Comparison of ENCODE assay signal across 8 mouse cellular contexts in the genomic region with DNA sequence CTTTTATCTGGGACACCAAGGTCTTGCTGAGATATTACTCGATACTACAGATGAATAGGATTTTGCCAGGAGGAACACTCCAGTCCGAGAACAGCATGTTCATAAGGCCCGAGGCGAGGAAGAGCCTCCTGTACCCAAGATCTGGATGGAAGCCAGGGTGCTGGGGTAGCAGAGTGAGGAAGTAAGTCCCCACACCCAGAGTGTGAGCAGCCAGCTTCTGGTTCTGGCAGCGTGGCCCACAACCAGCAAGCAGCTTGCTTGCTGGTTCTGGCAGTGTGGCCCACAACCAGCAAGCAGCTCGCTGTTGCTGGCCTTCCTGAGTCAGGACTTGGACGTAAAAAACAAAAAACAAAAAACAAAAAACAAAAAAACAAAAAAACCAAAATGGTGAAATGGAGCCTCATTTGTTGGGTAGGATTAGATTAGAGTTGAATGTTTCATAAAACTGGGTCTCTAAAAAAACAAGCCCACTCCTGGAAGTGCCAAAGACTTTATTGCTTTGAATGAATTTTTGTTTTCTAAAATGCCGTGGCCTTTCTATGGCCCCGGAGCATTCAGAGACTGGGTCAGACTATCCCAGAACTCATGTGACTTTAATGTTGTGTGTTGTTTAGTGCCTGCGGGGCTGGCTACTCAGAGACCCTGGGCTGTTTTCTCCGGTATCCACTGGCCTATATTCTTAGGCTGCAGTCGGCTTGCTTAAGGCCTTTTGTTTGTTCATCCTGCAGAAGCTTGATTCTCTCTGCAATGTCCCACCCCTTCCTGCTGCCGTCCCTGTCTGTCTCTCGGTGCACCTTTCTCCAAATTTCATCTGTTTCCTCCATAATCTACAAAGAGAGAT. TPM values are rescaled to one million over a fixed set of nuclear protein-coding genes. Genes with fewer than 3 reads are reported as not detected.
A peak's percentile ranks its signal among the peaks of the same experiment; 100 is the strongest.
DNase-seq lines count a peak whose midpoint lies in the region; ATAC-seq and TF ChIP-seq lines count a peak whose summit lies in the region.

No protein-coding gene starts in this region.

- no peak for TF ChIP-seq POLR2A in lung, adult 2 months (IDR thresholded peaks at IDR 0.05; ENCODE audit: borderline replicate concordance, extremely low read depth, low read depth, low read length)

- peak overlapping the region; percentile 37 for H3K4me2 ChIP-seq in intestine, embryonic 14.5 days (ENCODE audit: low read length)
- H3K4me2 ChIP-seq in liver, embryonic 11.5 days: peak overlapping the region; percentile 72

- no peak overlapping the region for H3K4me3 ChIP-seq in lung, adult 2 months (replicated peaks; ENCODE audit: extremely low read depth, low read depth, low read length)
- H3K4me3 ChIP-seq in intestine, embryonic 14.5 days (ENCODE audit: low read depth, low read length): no peak overlapping the region
- peak overlapping the region; percentile 29 for H3K4me3 ChIP-seq in liver, embryonic 11.5 days (ENCODE audit: low read depth, low read length)

- H3K9me3 ChIP-seq in intestine, embryonic 14.5 days (ENCODE audit: control insufficient read depth, low read length): no peaks in the 10 kb centered on the region
- no peaks in the 10 kb centered on the region for H3K9me3 ChIP-seq in liver, embryonic 11.5 days (ENCODE audit: control insufficient read depth, low read length)

- H3K36me3 ChIP-seq in intestine, embryonic 14.5 days (ENCODE audit: control insufficient read depth, insufficient read depth, low read length): no peaks in the 10 kb centered on the region
- no peaks in the 10 kb centered on the region for H3K36me3 ChIP-seq in liver, embryonic 11.5 days (ENCODE audit: control insufficient read depth, insufficient read depth, low read length)

- DNase-seq in lung, adult 18-20 months: peak; percentile 81 to 87
- DNase-seq in lung, adult 2 months: no peak
- peak; percentile 79 for DNase-seq in gastrocnemius, postnatal 25 days
- no peak for DNase-seq in intestine, embryonic 14.5 days (ENCODE audit: low spot score)
- DNase-seq in liver, embryonic 11.5 days (ENCODE audit: low spot score): no peak
- DNase-seq in spleen, adult 12 weeks (ENCODE audit: low spot score): no peak

- H3K27me3 ChIP-seq in intestine, embryonic 14.5 days (replicated peaks; ENCODE audit: control insufficient read depth, insufficient read depth, low read length): no peaks in the 10 kb centered on the region
- H3K27me3 ChIP-seq in liver, embryonic 11.5 days (replicated peaks; ENCODE audit: control insufficient read depth, insufficient read depth, low read length): no peaks in the 10 kb centered on the region

- H3K27ac ChIP-seq in intestine, embryonic 14.5 days (ENCODE audit: low read depth): peak overlapping the region; percentile 43; the same call in 1 of the 2 replicates
- peak overlapping the region; percentile 85 for H3K27ac ChIP-seq in liver, embryonic 11.5 days (ENCODE audit: low read depth, low read length)

- TF ChIP-seq CTCF in lung, adult 2 months (IDR thresholded peaks at IDR 0.05; ENCODE audit: insufficient read depth, low read length): no peak

- H3K4me1 ChIP-seq in lung, adult 2 months (ENCODE audit: control insufficient read depth, insufficient read depth, low read length): peaks cover 41% of the 10 kb centered on the region
- H3K4me1 ChIP-seq in intestine, embryonic 14.5 days (replicated peaks; ENCODE audit: control insufficient read depth, insufficient read depth, low read length): peaks cover 33% of the 10 kb centered on the region
- peaks cover 60% of the 10 kb centered on the region for H3K4me1 ChIP-seq in liver, embryonic 11.5 days (replicated peaks; ENCODE audit: control insufficient read depth, insufficient read depth, low read length)

- peak; percentile 57 for ATAC-seq in common myeloid progenitor, adult 5-6 weeks (replicated peaks; ENCODE audit: low read depth, poor library complexity, severe bottlenecking)
- no peak for ATAC-seq in intestine, embryonic 14.5 days (replicated peaks; ENCODE audit: low FRiP score, low TSS enrichment, low read depth)
- 0 out of 2 replicates have a peak, but pooled peaks have one; percentile 16 for ATAC-seq in liver, embryonic 11.5 days (replicated peaks; ENCODE audit: low FRiP score)
- ATAC-seq in monocyte, adult 5-6 weeks (replicated peaks; ENCODE audit: insufficient number of reproducible peaks, low FRiP score, low TSS enrichment, poor library complexity, severe bottlenecking): peak; percentile 65; the same call in 1 of the 2 replicates

- H3K9ac ChIP-seq in intestine, embryonic 14.5 days (ENCODE audit: low read length): no peak overlapping the region
- peak overlapping the region; percentile 62 for H3K9ac ChIP-seq in liver, embryonic 11.5 days (ENCODE audit: low read depth, low read length)

- 12% methylated on average over 14 of the region's 14 CpGs for WGBS in lung, adult 2 months
- 44% methylated on average over 14 of the region's 14 CpGs for WGBS in intestine, embryonic 14.5 days
- 43% methylated on average over 14 of the region's 14 CpGs for WGBS in liver, embryonic 11.5 days

RNA-seq across cellular contexts. Expression of gene Sort1, which starts 11.7 kb away (rescaled TPM):
- 104 and 141 TPM in 2 replicates for polyA plus RNA-seq in lung, adult 2 months (2012; rRNA removed)
- 13.9 and 22.5 TPM in 2 replicates for total RNA-seq in common myeloid progenitor, adult 5-6 weeks (2017)
- total RNA-seq in gastrocnemius, postnatal 25 days (2021): 10 to 100 TPM; 34.0 to 48.3 TPM
- polyA plus RNA-seq in intestine, embryonic 14.5 days (2014; fragmentation: Nextera tagmentation; extraction: Ambion mirVana): 11.4 and 13.5 TPM in 2 replicates
- 10.6 and 11.9 TPM in 2 replicates for polyA plus RNA-seq in liver, embryonic 11.5 days (2014; fragmentation: Nextera tagmentation; extraction: Ambion mirVana)
- 31.6 to 35.5 TPM (median 32.1 TPM) in 3 replicates for total RNA-seq in monocyte, adult 5-6 weeks (2017)

RNA-seq across cellular contexts. Expression of gene Psma5, which starts 38.9 kb away (rescaled TPM):
- 22.6 and 37.4 TPM in 2 replicates for polyA plus RNA-seq in lung, adult 2 months (2012; rRNA removed)
- 240 and 241 TPM in 2 replicates for total RNA-seq in common myeloid progenitor, adult 5-6 weeks (2017)
- 10 to 100 TPM; 48.6 to 50.5 TPM for total RNA-seq in gastrocnemius, postnatal 25 days (2021)
- 319 and 324 TPM in 2 replicates for polyA plus RNA-seq in intestine, embryonic 14.5 days (2014; fragmentation: Nextera tagmentation; extraction: Ambion mirVana)
- polyA plus RNA-seq in liver, embryonic 11.5 days (2014; fragmentation: Nextera tagmentation; extraction: Ambion mirVana): 335 and 351 TPM in 2 replicates
- 137 to 139 TPM (median 138 TPM) in 3 replicates for total RNA-seq in monocyte, adult 5-6 weeks (2017)

Comparison
In these comparisons a context has a peak if more than half of its experiments do, and no peak if none do; other contexts are left out.
1. DNase-seq: peak in lung, adult 18-20 months (2 of 2) and gastrocnemius, postnatal 25 days (single experiment); none in lung, adult 2 months (single experiment), intestine, embryonic 14.5 days (single experiment), liver, embryonic 11.5 days (single experiment) and spleen, adult 12 weeks (single experiment).